Mouse (Mus musculus) CH12.LX (cell line): ENCODE data around the gene Ndufb10. TPM values are rescaled to one million over a fixed set of nuclear protein-coding genes. Genes with fewer than 3 reads are reported as not detected.

Source experiments
- DNase-seq: peaks from one replicate; pipeline ENCODE4 v3.0.0-alpha.2; 2013; ENCODE audit errors: extremely low read depth
- H3K27ac ChIP-seq: 2 replicates; pipeline ENCODE4 v1.5.1; 2012; ENCODE audit warnings: low read depth, mild to moderate bottlenecking, control low read depth, moderate library complexity; ENCODE audit not compliant: insufficient read depth
- H3K27me3 ChIP-seq: replicated peaks from 2 replicates; pipeline ENCODE3; 2012; ENCODE audit warnings: inconsistent platforms
- H3K36me3 ChIP-seq, 2 experiments: replicated peaks in 1 of 2; 2 replicates each; pipeline versions ENCODE3 to v1.6.1; 2012; ENCODE audit warnings: inconsistent platforms in 1 of 2, low read length in 1 of 2, mild to moderate bottlenecking in 1 of 2, mixed read lengths in 1 of 2, moderate library complexity in 1 of 2; ENCODE audit not compliant: control insufficient read depth in 1 of 2, insufficient read depth in 1 of 2
- H3K4me1 ChIP-seq, 2 experiments: 2 replicates each; pipeline ENCODE4 v1.6.1; 2012; ENCODE audit warnings: inconsistent platforms in 1 of 2, moderate library complexity in 1 of 2; ENCODE audit not compliant: insufficient read depth in 2 of 2, control insufficient read depth in 1 of 2
- H3K4me2 ChIP-seq: 2 replicates; pipeline ENCODE4 v1.6.1; 2012; ENCODE audit warnings: low read depth, mild to moderate bottlenecking, control low read depth; ENCODE audit not compliant: poor library complexity, insufficient read depth, severe bottlenecking
- H3K4me3 ChIP-seq, 3 experiments: fragments of 150-350 bp in 1 of 3; sonication (generic) in 1 of 3; replicated peaks in 1 of 3; 2 replicates each; pipeline versions ENCODE3 to v1.5.1; 2011 to 2012; ENCODE audit warnings: low read depth in 2 of 3, low read length in 2 of 3, mild to moderate bottlenecking in 2 of 3, moderate library complexity in 2 of 3, control low read depth in 1 of 3, improper control_type of control experiment in 1 of 3, inconsistent platforms in 1 of 3, mixed read lengths in 1 of 3; ENCODE audit not compliant: poor library complexity in 1 of 3
- H3K79me2 ChIP-seq: replicated peaks from 2 replicates; pipeline ENCODE4 v1.6.1; 2012; ENCODE audit warnings: mild to moderate bottlenecking, moderate library complexity; ENCODE audit not compliant: control insufficient read depth, poor library complexity, insufficient read depth, severe bottlenecking; ENCODE audit errors: extremely low read depth
- H3K9ac ChIP-seq: 2 replicates; pipeline ENCODE4 v1.6.1; 2012; ENCODE audit warnings: low read depth, mild to moderate bottlenecking, control low read depth, moderate library complexity; ENCODE audit not compliant: insufficient read depth
- H3K9me3 ChIP-seq: replicated peaks from 2 replicates; pipeline ENCODE3; 2012; ENCODE audit warnings: low read length, inconsistent platforms, mixed read lengths
- CHD1 ChIP-seq: IDR thresholded peaks from 2 replicates; pipeline ENCODE4 v1.6.1; 2012; ENCODE audit warnings: low read depth, low read length, improper control_type of control experiment, inconsistent platforms
- E2F4 ChIP-seq: IDR thresholded peaks from 2 replicates; pipeline ENCODE4 v1.6.1; 2011; ENCODE audit warnings: low read depth, low read length, improper control_type of control experiment; ENCODE audit not compliant: insufficient replicate concordance
- GABPA ChIP-seq: IDR thresholded peaks from 2 replicates; pipeline ENCODE4 v1.6.1; 2012; ENCODE audit warnings: low read depth, low read length, improper control_type of control experiment, inconsistent platforms; ENCODE audit not compliant: insufficient replicate concordance
- HCFC1 ChIP-seq: IDR thresholded peaks from 2 replicates; pipeline ENCODE4 v1.6.1; 2012; ENCODE audit warnings: low read depth, mild to moderate bottlenecking, inconsistent platforms, low read length, improper control_type of control experiment
- IRF4 ChIP-seq: IDR thresholded peaks from 2 replicates; pipeline ENCODE4 v1.6.1; 2014; ENCODE audit warnings: low read depth, mild to moderate bottlenecking, inconsistent platforms, low read length, improper control_type of control experiment
- JUN ChIP-seq: IDR thresholded peaks from 2 replicates; pipeline ENCODE4 v1.6.1; 2011; ENCODE audit warnings: low read depth, mild to moderate bottlenecking, low read length, improper control_type of control experiment, moderate library complexity; ENCODE audit not compliant: insufficient read depth
- MAFK ChIP-seq: IDR thresholded peaks from 2 replicates; pipeline ENCODE4 v1.6.1; 2011; ENCODE audit warnings: low read length, improper control_type of control experiment; ENCODE audit not compliant: insufficient replicate concordance
- MAX ChIP-seq: IDR thresholded peaks from 2 replicates; pipeline ENCODE4 v1.6.1; 2011; ENCODE audit warnings: low read length, improper control_type of control experiment
- MEF2A ChIP-seq: IDR thresholded peaks from 2 replicates; pipeline ENCODE4 v1.6.1; 2014; ENCODE audit warnings: low read depth, mild to moderate bottlenecking, inconsistent platforms, low read length, improper control_type of control experiment, borderline replicate concordance
- MXI1 ChIP-seq: IDR thresholded peaks from 2 replicates; pipeline ENCODE4 v1.6.1; 2011; ENCODE audit warnings: mild to moderate bottlenecking, low read depth, low read length, improper control_type of control experiment
- NELFE ChIP-seq: IDR thresholded peaks from 2 replicates; pipeline ENCODE4 v1.6.1; 2011; ENCODE audit warnings: low read depth, low read length, improper control_type of control experiment
- NRF1 ChIP-seq: IDR thresholded peaks from 2 replicates; pipeline ENCODE4 v1.6.1; 2014; ENCODE audit warnings: low read depth, mild to moderate bottlenecking, inconsistent platforms, low read length, improper control_type of control experiment, moderate library complexity
- PAX5 ChIP-seq: IDR thresholded peaks from 2 replicates; pipeline ENCODE4 v1.6.1; 2012; ENCODE audit warnings: low read length, inconsistent platforms, mixed read lengths
- POLR2A ChIP-seq: IDR thresholded peaks from 2 replicates; pipeline ENCODE4 v1.6.1; 2011; ENCODE audit warnings: low read depth, mild to moderate bottlenecking, improper control_type of control experiment, low read length
- RAD21 ChIP-seq: IDR thresholded peaks from 2 replicates; pipeline ENCODE4 v1.6.1; 2011; ENCODE audit warnings: low read depth, mild to moderate bottlenecking, low read length, improper control_type of control experiment, moderate library complexity
- SIN3A ChIP-seq: IDR thresholded peaks from 2 replicates; pipeline ENCODE4 v1.6.1; 2012; ENCODE audit warnings: low read length, improper control_type of control experiment, inconsistent platforms
- SMC3 ChIP-seq: IDR thresholded peaks from 2 replicates; pipeline ENCODE4 v1.6.1; 2011; ENCODE audit warnings: low read depth, low read length, improper control_type of control experiment
- TBP ChIP-seq: conservative IDR thresholded peaks from 2 replicates; pipeline ENCODE4 v1.6.1; 2011; ENCODE audit warnings: low read depth, low read length, improper control_type of control experiment
- TCF12 ChIP-seq: IDR thresholded peaks from 2 replicates; pipeline ENCODE4 v1.6.1; 2014; ENCODE audit warnings: low read depth, mild to moderate bottlenecking, inconsistent platforms, low read length, improper control_type of control experiment
- UBTF ChIP-seq: IDR thresholded peaks from 2 replicates; pipeline ENCODE4 v1.6.1; 2012; ENCODE audit warnings: low read depth, mild to moderate bottlenecking, inconsistent platforms, low read length, improper control_type of control experiment, moderate library complexity
- USF1 ChIP-seq: IDR thresholded peaks from 2 replicates; pipeline ENCODE4 v1.6.1; 2014; ENCODE audit warnings: low read depth, mild to moderate bottlenecking, inconsistent platforms, low read length, improper control_type of control experiment
- USF2 ChIP-seq: conservative IDR thresholded peaks from 2 replicates; pipeline ENCODE4 v1.6.1; 2011; ENCODE audit warnings: low read depth, low read length, improper control_type of control experiment
- ZKSCAN1 ChIP-seq: IDR thresholded peaks from 2 replicates; pipeline ENCODE4 v1.6.1; 2012; ENCODE audit warnings: low read depth, inconsistent platforms, low read length, improper control_type of control experiment, borderline replicate concordance
- ZMIZ1 ChIP-seq: IDR thresholded peaks from 2 replicates; pipeline ENCODE4 v1.6.1; 2012; ENCODE audit warnings: low read depth, mild to moderate bottlenecking, inconsistent platforms, low read length, improper control_type of control experiment
- dilution Hi-C: fragments of 300-500 bp; cut with MboI; formaldehyde crosslinking; loops from 2 replicates; pipeline ENCODE4 v1.14.3; 2020; ENCODE audit warnings: low sequenced_read_pairs; ENCODE audit not compliant: extremely low pct_unique_long_range_greater_than_20kb, extremely low pct_ligation_motif_present
- in situ Hi-C: fragments of 300-500 bp; cut with MboI; formaldehyde crosslinking; loops from 3 replicates; pipeline ENCODE4 v1.14.3; 2019; ENCODE audit warnings: low sequenced_read_pairs, low pct_ligation_motif_present, low pct_unique_long_range_greater_than_20kb, mixed read lengths
- polyA plus RNA-seq: library from polyadenylated mRNA; unstranded; fragments of >175 nt; gene quantifications from 2 replicates; pipeline ENCODE4 v1.2.1, GENCODE M21; 2012; ENCODE audit warnings: low read depth; ENCODE audit not compliant: insufficient read length
- total RNA-seq, 2 experiments: library from RNA; depleted of rRNA; stranded (reverse); fragments of 300-350 nt in 1 of 2; fragments of >200 nt in 1 of 2; gene quantifications; 2 replicates each; pipeline ENCODE4 v1.2.3; 2012 to 2014

Ndufb10 gene
- total and polyA plus RNA-seq, 3 experiments, result 136 to 207 (median 188) TPM

- dilution Hi-C loops, result no loop called here
- Histone ChIP-seq H3K9ac (no peak overlapping the region), H3K79me2 (peaks cover 23% of the 10 kb centered on the region), H3K27me3 (no peaks in the 10 kb centered on the region), H3K4me2 (no peak overlapping the region), H3K4me1 (peaks cover 0 to 16% of the 10 kb centered on the region in 2 experiments; a peak in 3 of 4 replicates), H3K27ac (no peak overlapping the region), H3K4me3 (no peak overlapping the region), H3K36me3 (peaks cover 22 to 44% of the 10 kb centered on the region in 2 experiments), H3K9me3 (no peaks in the 10 kb centered on the region)
- in situ Hi-C loops, result no loop called here
- TF ChIP-seq E2F4 (no peak), NRF1 (no peak), UBTF (no peak), MXI1 (no peak), RAD21 (no peak), USF2 (no peak), TBP (no peak), USF1 (no peak), NELFE (no peak), ZKSCAN1 (no peak), MAFK (no peak), MAX (no peak), SMC3 (no peak), POLR2A (no peak; the same call in 1 of the 2 replicates)
- DNase-seq, result no peak
These were observed 8.1 kb downstream of the Ndufb10 start for GRCm38 (mm10) chr17:24716166-24716682.

DNA sequence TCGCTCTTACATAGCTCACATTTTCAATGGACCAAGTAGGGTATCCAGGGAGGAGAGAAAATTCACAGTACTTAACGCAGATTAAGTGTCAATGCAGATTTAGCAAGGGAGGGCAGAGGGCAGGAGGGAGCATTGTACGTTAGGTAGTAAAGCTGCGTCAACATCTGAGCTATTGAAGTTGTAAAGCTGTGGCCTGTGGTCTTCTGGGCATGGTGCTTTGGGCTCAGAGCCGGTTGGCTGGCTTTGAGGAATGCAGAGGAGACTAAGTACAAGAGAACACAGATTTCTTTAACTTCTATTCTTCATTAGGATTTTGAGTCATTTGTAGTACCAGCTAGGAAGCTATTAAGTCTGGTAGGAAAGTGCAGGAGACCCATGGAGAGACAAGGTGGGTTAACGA lies 8.7 kb downstream of the Ndufb10 start:
- H3K27me3 ChIP-seq, result no peaks in the 10 kb centered on the region
- no peak overlapping the region for H3K4me2 ChIP-seq
- peaks cover 0 to 16% of the 10 kb centered on the region in 2 experiments; a peak in 3 of 4 replicates for H3K4me1 ChIP-seq
- in situ Hi-C loops (no loop called here), dilution Hi-C loops (no loop called here)
- no peak overlapping the region for H3K9ac ChIP-seq
- TF ChIP-seq ZMIZ1 (no peak), CHD1 (no peak), IRF4 (no peak), SIN3A (no peak), TCF12 (no peak), PAX5 (no peak), UBTF (no peak), GABPA (no peak), JUN (no peak), ZKSCAN1 (no peak), MXI1 (no peak), SMC3 (no peak), HCFC1 (no peak), MEF2A (no peak), USF1 (no peak)
- H3K79me2 ChIP-seq, result peaks cover 18% of the 10 kb centered on the region
- H3K36me3 ChIP-seq, result peaks cover 16 to 39% of the 10 kb centered on the region in 2 experiments
- no peak overlapping the region for H3K27ac ChIP-seq
- no peak for DNase-seq
- no peak overlapping the region for H3K4me3 ChIP-seq
- H3K9me3 ChIP-seq, result no peaks in the 10 kb centered on the region
